Mouse (Mus musculus) cerebellum, adult 2 months (tissue): ENCODE data around the gene Brf1. TPM values are rescaled to one million over a fixed set of nuclear protein-coding genes. Genes with fewer than 3 reads are reported as not detected.

ENCODE experiments used
- DNase-seq, 2 experiments: peaks; one replicate each; pipeline ENCODE4 v3.0.0; 2021
- H3K27ac ChIP-seq: fragments of 200-500 bp; 2 replicates; pipeline ENCODE4 v1.5.1; 2012; ENCODE audit warnings: low read length, control low read depth, inconsistent platforms; ENCODE audit not compliant: insufficient read depth
- H3K27me3 ChIP-seq: fragments of 200-500 bp; 2 replicates; pipeline ENCODE4 v1.6.1; 2012; ENCODE audit warnings: inconsistent platforms, mild to moderate bottlenecking, low read length, moderate library complexity; ENCODE audit not compliant: control insufficient read depth, insufficient read depth
- H3K4me1 ChIP-seq: fragments of 200-500 bp; 2 replicates; pipeline ENCODE4 v1.6.1; 2011; ENCODE audit warnings: low read length; ENCODE audit not compliant: control insufficient read depth, insufficient read depth
- H3K4me3 ChIP-seq: fragments of 200-500 bp; replicated peaks from 2 replicates; pipeline ENCODE3; 2011; ENCODE audit warnings: mild to moderate bottlenecking, low read depth, low read length, control low read depth; ENCODE audit not compliant: insufficient read depth
- CTCF ChIP-seq: fragments of 200-500 bp; IDR thresholded peaks from 2 replicates; pipeline ENCODE4 v1.5.1; 2011; ENCODE audit warnings: low read depth, mild to moderate bottlenecking, control low read depth, low read length, moderate library complexity, borderline replicate concordance; ENCODE audit not compliant: insufficient read depth
- POLR2A ChIP-seq: fragments of 200-500 bp; IDR thresholded peaks from 2 replicates; pipeline ENCODE4 v1.6.1; 2011; ENCODE audit warnings: low read length, control low read depth, borderline replicate concordance; ENCODE audit not compliant: insufficient read depth
- WGBS: fragments of 180-500 bp; shearing (Covaris S2); methylation state at CpG from one replicate; pipeline ENCODE4 v1.1.7; 2018; 5-methylcytosine and 5-hydroxymethylcytosine counted together
- polyA plus RNA-seq: library from polyadenylated mRNA; depleted of rRNA; stranded (reverse); fragments of >200 nt; gene quantifications from 2 replicates; pipeline ENCODE4 v1.2.3, GENCODE M21; 2012

Brf1 gene
- polyA plus RNA-seq, 1 experiment = 52.4 TPM

DNA sequence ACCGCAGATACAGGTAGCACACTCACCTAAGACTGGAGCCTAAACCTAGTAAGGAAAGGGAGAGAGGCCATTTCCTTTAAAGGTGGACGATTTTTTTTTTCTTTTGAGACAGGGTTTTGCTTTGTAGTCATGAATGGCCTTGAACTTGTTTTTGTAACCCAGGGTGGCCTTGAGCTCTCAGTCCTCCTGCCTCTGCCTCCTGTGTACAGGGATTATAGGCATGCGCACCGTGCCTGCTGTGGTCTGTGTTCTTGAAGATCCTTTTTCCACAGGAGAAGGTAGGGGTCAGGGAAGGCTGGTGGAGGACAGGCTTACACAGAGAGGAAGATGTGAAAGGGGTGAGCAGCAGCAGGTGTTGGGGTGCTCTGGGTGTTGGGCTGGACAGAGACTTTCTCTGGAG is 15.5 kb upstream of the Brf1 start:
- Histone ChIP-seq H3K27me3 (no peaks in the 10 kb centered on the region), H3K4me3 (peak overlapping the region; percentile 11), H3K27ac (no peak overlapping the region), H3K4me1 (peaks cover 20% of the 10 kb centered on the region)
- 70% methylated on average over 4 of the region's 4 CpGs for WGBS
- no peak for DNase-seq
- TF ChIP-seq POLR2A (no peak), CTCF (no peak)

DNA sequence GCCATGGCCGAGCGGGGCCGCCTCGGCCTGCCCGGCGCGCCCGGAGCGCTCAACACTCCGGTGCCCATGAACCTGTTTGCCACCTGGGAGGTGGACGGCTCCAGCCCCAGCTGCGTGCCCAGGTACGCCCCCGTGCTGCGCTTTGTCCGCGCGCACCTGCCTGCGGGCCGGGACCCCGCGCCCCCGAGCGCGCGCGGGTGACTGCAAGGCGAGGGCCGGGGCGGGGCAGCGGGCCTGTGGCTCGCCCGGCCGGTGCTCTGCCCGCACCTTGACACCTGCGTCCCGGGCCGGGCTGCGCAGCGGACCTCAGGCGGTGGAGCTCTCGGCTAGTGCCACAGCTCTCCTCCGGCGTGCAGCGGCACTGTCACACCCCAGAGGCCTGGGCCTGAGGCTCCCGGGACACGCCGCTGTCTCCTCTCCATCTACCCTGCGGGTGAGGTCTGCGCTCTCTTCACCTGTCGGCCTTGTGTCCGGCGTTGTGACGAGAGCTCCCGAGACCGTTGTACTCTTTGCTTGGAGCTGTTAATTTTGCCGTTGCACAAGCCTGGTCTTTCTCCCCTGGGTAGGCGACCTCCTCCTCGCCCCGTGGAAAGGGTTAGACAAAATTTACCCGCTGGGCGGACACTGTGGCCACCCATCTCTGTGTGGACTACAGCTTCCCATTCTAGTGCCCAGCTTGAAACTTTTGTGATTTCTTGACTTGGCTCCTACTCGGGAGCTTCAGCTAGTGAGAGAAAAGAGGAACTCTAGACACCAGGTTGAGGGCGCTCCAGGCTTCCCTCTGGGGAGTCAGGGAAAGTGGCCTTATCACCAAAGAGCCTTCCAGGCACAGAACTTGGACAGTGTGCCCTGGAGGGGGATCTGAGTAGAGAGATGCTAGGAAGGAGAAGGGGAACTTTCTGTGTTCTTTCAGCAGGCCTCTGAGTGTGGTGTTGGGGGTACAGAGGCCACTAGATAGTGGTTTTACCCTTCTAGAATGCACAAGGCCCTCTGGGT is 14.4 kb upstream of the Brf1 start:
- WGBS = 1% methylated on average over 64 of the region's 64 CpGs
- peak overlapping the region; percentile 94 for H3K4me3 ChIP-seq
- H3K27ac ChIP-seq = peak overlapping the region; percentile 96
- H3K4me1 ChIP-seq = peaks cover 20% of the 10 kb centered on the region
- no peaks in the 10 kb centered on the region for H3K27me3 ChIP-seq
- TF ChIP-seq POLR2A (no peak), CTCF (no peak)
- peak; percentile 70 to 80 for DNase-seq

DNA sequence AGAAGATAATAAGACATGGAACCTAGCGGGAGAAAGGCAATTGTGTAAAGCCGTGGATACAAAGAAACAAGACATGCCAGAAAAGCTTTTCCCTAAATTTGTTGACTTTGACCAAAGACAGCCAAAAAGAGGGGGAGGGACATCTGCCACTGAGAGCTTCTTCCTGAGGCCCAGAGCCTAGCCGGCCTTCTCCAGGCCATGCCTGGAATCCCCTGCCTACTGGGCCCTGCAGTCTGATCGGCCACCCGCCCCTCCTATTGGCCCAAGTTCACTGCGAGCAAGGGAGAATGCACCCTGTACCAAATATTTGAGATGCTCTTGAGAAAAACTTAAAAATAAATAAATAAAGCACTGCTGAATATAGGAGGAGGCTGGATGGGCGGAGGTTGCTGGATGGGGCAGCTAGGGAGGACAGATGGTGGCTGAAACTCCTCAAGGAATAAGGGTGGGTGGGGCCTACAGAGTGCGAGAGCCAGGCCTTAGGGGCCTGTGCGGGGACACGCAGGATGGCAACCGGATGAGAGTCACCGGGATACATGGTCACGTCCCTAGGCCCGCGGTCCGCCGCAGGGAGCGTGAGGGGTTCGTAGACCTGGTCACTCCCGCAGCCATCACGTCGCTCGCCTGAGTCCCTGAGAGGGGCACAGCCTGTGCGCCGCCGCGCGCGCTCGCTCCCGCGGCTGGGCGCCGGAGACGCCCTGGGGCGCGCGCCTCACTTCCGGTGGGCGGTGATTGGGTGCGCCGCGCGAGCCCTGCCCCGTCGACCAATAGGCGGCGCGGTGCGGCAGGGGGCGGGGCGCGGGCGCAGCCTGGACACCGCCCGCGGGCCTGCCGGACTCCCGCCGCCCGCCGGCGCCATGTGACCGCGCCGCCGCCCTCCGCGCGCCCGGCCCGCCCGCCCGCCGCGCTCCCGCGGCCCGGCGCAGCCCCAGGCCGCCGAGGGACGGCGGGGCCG is 13.4 kb upstream of the Brf1 start, which contains the start of gene Pacs2:
Gene Pacs2, plus strand, starts transcription at position 905 of the 955 bp plus-strand sequence.
- Histone ChIP-seq H3K4me3 (peak within 1 kb of the TSS; percentile 94), H3K27me3 (no peaks in the 10 kb centered on the region), H3K4me1 (peaks cover 20% of the 10 kb centered on the region), H3K27ac (peak within 1 kb of the TSS; percentile 96)
- 6% methylated on average over 85 of the region's 85 CpGs for WGBS
- TF ChIP-seq CTCF (no peak), POLR2A (peak; percentile 97)
- peak; percentile 95 for DNase-seq

- peak overlapping the region; percentile 96 for H3K27ac ChIP-seq
- no peaks in the 10 kb centered on the region for H3K27me3 ChIP-seq
- no peak overlapping the region for H3K4me3 ChIP-seq
- TF ChIP-seq POLR2A = no peak
- TF ChIP-seq CTCF = no peak
- WGBS = 34% methylated on average over 3 of the region's 3 CpGs
- peaks cover 20% of the 10 kb centered on the region for H3K4me1 ChIP-seq
- peak; percentile 43 to 62 for DNase-seq
Observed at GRCm38 (mm10) chr12:113013021-113013491, 12.6 kb upstream of the Brf1 start.

GRCm38 (mm10) chr12:113012443-113012842 is 11.9 kb upstream of the Brf1 start:
- no peak for DNase-seq
- H3K27ac ChIP-seq = no peak overlapping the region; the same call in none of the 2 replicates
- WGBS = 87% methylated on average over 5 of the region's 5 CpGs
- no peak for TF ChIP-seq CTCF
- no peak for TF ChIP-seq POLR2A
- H3K27me3 ChIP-seq = no peaks in the 10 kb centered on the region
- H3K4me1 ChIP-seq = peaks cover 20% of the 10 kb centered on the region
- no peak overlapping the region for H3K4me3 ChIP-seq

DNA sequence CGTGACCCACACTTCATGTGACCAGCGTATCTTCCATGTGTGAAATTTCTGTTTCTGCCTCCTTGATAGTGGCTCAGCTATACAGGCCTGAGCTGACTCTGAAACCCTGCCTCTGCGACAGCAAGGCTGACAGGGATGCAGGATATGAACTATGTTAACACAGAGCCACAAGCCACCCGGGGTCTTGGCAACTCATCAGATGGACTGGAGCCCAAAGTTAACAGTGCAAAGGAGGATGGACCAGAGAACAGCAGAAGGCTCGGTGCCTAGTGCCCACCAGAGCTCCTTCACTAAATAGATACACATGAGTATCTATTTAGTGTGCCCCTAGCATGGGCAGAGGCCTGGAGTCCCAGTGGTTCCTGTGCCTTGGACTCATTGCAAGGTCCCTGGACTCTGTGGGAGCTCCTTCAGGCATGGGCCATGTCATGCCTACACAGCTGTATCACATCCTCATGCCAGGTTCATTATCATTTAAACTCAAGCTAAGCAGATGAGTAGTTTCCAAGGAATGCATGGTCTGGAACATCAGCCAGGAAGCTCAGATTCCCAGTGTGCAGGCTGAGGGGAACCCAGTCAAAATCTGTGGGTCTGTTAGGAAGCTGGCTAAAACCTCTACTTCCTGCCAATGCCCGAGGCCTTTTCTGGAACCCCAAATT is 11.3 kb upstream of the Brf1 start:
- Histone ChIP-seq H3K4me3 (no peak overlapping the region), H3K27me3 (no peaks in the 10 kb centered on the region), H3K4me1 (peaks cover 18% of the 10 kb centered on the region), H3K27ac (no peak overlapping the region; the same call in 1 of the 2 replicates)
- WGBS = 37% methylated on average over 6 of the region's 6 CpGs
- no peak for DNase-seq
- TF ChIP-seq POLR2A (no peak), CTCF (no peak)

DNA sequence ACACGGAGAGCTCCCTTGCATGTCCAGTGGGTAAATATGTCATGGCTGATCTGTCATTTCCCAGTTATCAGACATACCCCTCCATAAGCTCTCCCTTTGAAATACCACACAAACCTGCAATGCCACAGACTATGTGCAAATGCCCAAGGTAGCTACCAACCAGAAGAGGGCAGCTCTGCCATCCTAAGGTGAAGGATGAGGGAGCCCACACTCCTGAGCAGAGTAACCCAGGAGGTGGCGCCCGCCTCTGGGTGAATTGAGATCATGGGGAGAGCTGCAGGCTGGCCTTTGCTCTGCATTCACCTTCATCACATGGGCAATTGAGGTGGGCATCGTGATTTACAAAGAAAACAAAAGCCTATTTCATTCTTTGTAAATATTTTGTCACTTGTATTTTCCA is 4.5 kb upstream of the Brf1 start:
- no peak for TF ChIP-seq POLR2A
- TF ChIP-seq CTCF = peak; percentile 72
- WGBS = 25% methylated on average over 4 of the region's 4 CpGs
- DNase-seq = peak; percentile 69
- Histone ChIP-seq H3K27ac (no peak overlapping the region), H3K27me3 (no peaks in the 10 kb centered on the region), H3K4me1 (no peaks in the 10 kb centered on the region), H3K4me3 (no peak overlapping the region)
